Mouse (Mus musculus): ENCODE results near the gene Olfr161. TPM values are rescaled to one million over a fixed set of nuclear protein-coding genes. Genes with fewer than 3 reads are reported as not detected.
"Not testable (repeated sequence)": the region's sequence is repeated elsewhere in the genome, so short reads cannot be mapped to it uniquely, and the experiment has no call there.

The Olfr161 gene
- not detected in 2 replicates for polyA plus RNA-seq (2014; fragmentation: Nextera tagmentation; extraction: Ambion mirVana)

DNA sequence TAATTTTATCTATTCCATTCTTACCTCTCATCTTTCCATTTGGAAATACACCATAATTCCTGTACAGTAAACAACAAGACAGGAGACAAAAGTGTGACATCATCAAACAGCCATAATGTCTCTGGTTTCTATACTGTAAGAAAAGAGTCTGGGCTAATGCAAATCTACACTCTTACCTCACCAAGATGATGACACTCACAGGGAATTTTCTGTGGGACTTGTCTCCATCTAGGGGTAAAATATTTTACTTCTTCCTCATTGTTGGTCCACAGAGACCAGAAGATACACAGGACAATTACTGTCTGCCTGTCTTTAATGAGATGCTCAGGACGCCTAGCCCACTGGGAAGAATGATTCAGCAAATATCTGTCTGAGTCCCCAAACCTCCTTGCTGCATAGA is at the start of gene Olfr161:
Olfr161 (plus strand) TSS at position 352 of the 400 bp plus-strand sequence.
- 70% methylated on average over 1 of the region's 1 CpGs for WGBS
- H3K9ac ChIP-seq (replicated peaks; ENCODE audit: low read length) = no peak within 1 kb of the TSS
- no peak within 1 kb of the TSS for H3K27ac ChIP-seq (replicated peaks; ENCODE audit: low read depth, low read length)
- no peak for DNase-seq
- no peak for ATAC-seq (ENCODE audit: low FRiP score, low TSS enrichment)
- no peaks in the 10 kb centered on the region for H3K36me3 ChIP-seq (ENCODE audit: control insufficient read depth, insufficient read depth, low read length)
- no peaks in the 10 kb centered on the region for H3K4me1 ChIP-seq (ENCODE audit: control insufficient read depth, insufficient read depth, low read length)
- H3K27me3 ChIP-seq (ENCODE audit: control insufficient read depth, insufficient read depth, low read length) = no peaks in the 10 kb centered on the region
- H3K4me3 ChIP-seq (replicated peaks; ENCODE audit: low read depth, low read length) = no peak within 1 kb of the TSS
- no peak within 1 kb of the TSS for H3K4me2 ChIP-seq (ENCODE audit: low read length)
- H3K9me3 ChIP-seq (ENCODE audit: control insufficient read depth, low read length) = peaks cover 11% of the 10 kb centered on the region; the same call in 1 of the 2 replicates

GRCm38 (mm10) chr16:3563553-3563952 is 27.3 kb upstream of the Olfr161 start:
- Histone ChIP-seq H3K27me3 (ENCODE audit: control insufficient read depth, insufficient read depth, low read length) (no peaks in the 10 kb centered on the region), H3K27ac (replicated peaks; ENCODE audit: low read depth, low read length) (no peak overlapping the region), H3K4me1 (ENCODE audit: control insufficient read depth, insufficient read depth, low read length) (no peaks in the 10 kb centered on the region), H3K36me3 (ENCODE audit: control insufficient read depth, insufficient read depth, low read length) (no peaks in the 10 kb centered on the region), H3K9me3 (ENCODE audit: control insufficient read depth, low read length) (peaks cover 9% of the 10 kb centered on the region; the same call in 1 of the 2 replicates), H3K4me3 (replicated peaks; ENCODE audit: low read depth, low read length) (no peak overlapping the region), H3K9ac (replicated peaks; ENCODE audit: low read length) (no peak overlapping the region), H3K4me2 (ENCODE audit: low read length) (no peak overlapping the region)
- DNase-seq (no peak), ATAC-seq (ENCODE audit: low FRiP score, low TSS enrichment) (no peak)

DNA sequence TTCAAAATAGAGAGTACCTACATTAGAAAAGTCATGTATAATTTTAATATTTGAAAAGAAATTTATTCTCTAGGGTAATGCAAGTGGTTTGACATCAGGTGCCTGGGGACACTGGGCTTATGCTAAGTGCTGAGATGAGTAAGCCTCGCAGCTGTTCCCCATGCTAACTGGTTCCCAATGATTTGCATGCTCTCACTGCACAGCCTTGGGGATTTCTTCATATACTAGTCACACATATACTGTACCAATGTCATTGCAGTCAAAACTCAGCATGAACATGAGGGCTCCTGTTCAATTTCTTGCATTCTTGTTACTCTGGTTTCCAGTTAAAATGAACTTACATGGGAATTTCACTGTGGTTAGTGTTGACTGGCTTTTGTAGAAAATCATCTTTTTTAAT is 13.2 kb upstream of the Olfr161 start:
- H3K4me1 ChIP-seq (ENCODE audit: control insufficient read depth, insufficient read depth, low read length); H3K27me3 ChIP-seq (ENCODE audit: control insufficient read depth, insufficient read depth, low read length); H3K4me2 ChIP-seq (ENCODE audit: low read length); H3K36me3 ChIP-seq (ENCODE audit: control insufficient read depth, insufficient read depth, low read length); ATAC-seq (ENCODE audit: low FRiP score, low TSS enrichment); H3K4me3 ChIP-seq (replicated peaks; ENCODE audit: low read depth, low read length); DNase-seq; H3K27ac ChIP-seq (replicated peaks; ENCODE audit: low read depth, low read length); H3K9ac ChIP-seq (replicated peaks; ENCODE audit: low read length); H3K9me3 ChIP-seq (ENCODE audit: control insufficient read depth, low read length): not testable (repeated sequence)
- WGBS = 73% methylated on average over 1 of the region's 1 CpGs

- not testable (repeated sequence) for H3K36me3 ChIP-seq (ENCODE audit: control insufficient read depth, insufficient read depth, low read length); DNase-seq; H3K9ac ChIP-seq (replicated peaks; ENCODE audit: low read length); H3K27ac ChIP-seq (replicated peaks; ENCODE audit: low read depth, low read length); ATAC-seq (ENCODE audit: low FRiP score, low TSS enrichment); H3K4me1 ChIP-seq (ENCODE audit: control insufficient read depth, insufficient read depth, low read length); H3K9me3 ChIP-seq (ENCODE audit: control insufficient read depth, low read length); H3K27me3 ChIP-seq (ENCODE audit: control insufficient read depth, insufficient read depth, low read length); H3K4me3 ChIP-seq (replicated peaks; ENCODE audit: low read depth, low read length); H3K4me2 ChIP-seq (ENCODE audit: low read length)
- 90% methylated on average over 1 of the region's 1 CpGs for WGBS
Measured at GRCm38 (mm10) chr16:3578227-3578848, 12.5 kb upstream of the Olfr161 start.

DNA sequence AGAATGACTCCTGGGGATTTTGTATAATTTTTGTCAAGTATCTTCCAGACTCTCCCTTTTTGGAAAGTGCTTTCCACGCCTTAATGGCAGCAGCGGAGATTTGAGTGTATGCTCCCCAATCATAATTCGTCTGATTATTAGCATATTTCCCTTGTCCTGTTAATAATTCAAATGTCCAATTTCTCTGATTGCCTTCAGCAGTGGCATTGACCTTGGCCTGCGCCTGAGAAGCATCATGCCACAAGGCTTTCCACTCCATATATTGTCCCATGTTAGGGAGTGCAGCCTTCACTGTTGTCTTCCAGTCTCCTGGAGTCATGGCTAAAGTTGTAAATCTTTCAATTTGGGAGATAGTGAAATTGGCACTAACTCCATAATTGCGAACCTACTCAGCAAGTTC is 40.5 kb downstream of the Olfr161 start:
- not testable (repeated sequence) for H3K27ac ChIP-seq (replicated peaks; ENCODE audit: low read depth, low read length); H3K9ac ChIP-seq (replicated peaks; ENCODE audit: low read length); H3K4me1 ChIP-seq (ENCODE audit: control insufficient read depth, insufficient read depth, low read length); H3K27me3 ChIP-seq (ENCODE audit: control insufficient read depth, insufficient read depth, low read length); H3K4me3 ChIP-seq (replicated peaks; ENCODE audit: low read depth, low read length); ATAC-seq (ENCODE audit: low FRiP score, low TSS enrichment); DNase-seq; H3K4me2 ChIP-seq (ENCODE audit: low read length); H3K36me3 ChIP-seq (ENCODE audit: control insufficient read depth, insufficient read depth, low read length); H3K9me3 ChIP-seq (ENCODE audit: control insufficient read depth, low read length)
- WGBS = 92% methylated on average over 5 of the region's 5 CpGs

- not testable (repeated sequence) for H3K27me3 ChIP-seq (ENCODE audit: control insufficient read depth, insufficient read depth, low read length); H3K4me1 ChIP-seq (ENCODE audit: control insufficient read depth, insufficient read depth, low read length); H3K36me3 ChIP-seq (ENCODE audit: control insufficient read depth, insufficient read depth, low read length); H3K9me3 ChIP-seq (ENCODE audit: control insufficient read depth, low read length)
- peak; percentile 90 for ATAC-seq (ENCODE audit: low FRiP score, low TSS enrichment)
- peak overlapping the region; percentile 55 for H3K4me2 ChIP-seq (ENCODE audit: low read length)
- peak overlapping the region; percentile 73 for H3K27ac ChIP-seq (replicated peaks; ENCODE audit: low read depth, low read length)
- peak; percentile 77 for DNase-seq
- WGBS = 23% methylated on average over 27 of the region's 27 CpGs
- peak overlapping the region; percentile 64 for H3K9ac ChIP-seq (replicated peaks; ENCODE audit: low read length)
- peak overlapping the region; percentile 37 for H3K4me3 ChIP-seq (replicated peaks; ENCODE audit: low read depth, low read length)
Measured at GRCm38 (mm10) chr16:3632572-3633361, 41.9 kb downstream of the Olfr161 start.

Other genes starting within 250 kb of the Olfr161 start
- gene Mefv, start 127.1 kb downstream of the Olfr161 start, polyA plus RNA-seq (2014; fragmentation: Nextera tagmentation; extraction: Ambion mirVana) = not detected in 2 replicates
- gene Zfp263, start 153.1 kb downstream of the Olfr161 start, polyA plus RNA-seq (2014; fragmentation: Nextera tagmentation; extraction: Ambion mirVana) = 30.5 and 35.4 TPM in 2 replicates
- not detected in 2 replicates for gene Olfr15, start 239.8 kb downstream of the Olfr161 start, polyA plus RNA-seq (2014; fragmentation: Nextera tagmentation; extraction: Ambion mirVana)